Mouse (Mus musculus) liver, embryonic 13.5 days (tissue): ENCODE measurements around the gene Ralgds. TPM values are rescaled to one million over a fixed set of nuclear protein-coding genes. Genes with fewer than 3 reads are reported as not detected.
"Not testable (repeated sequence)": the region's sequence is repeated elsewhere in the genome, so short reads cannot be mapped to it uniquely, and the experiment has no call there.

Experiments
- ATAC-seq: fragments of 200-750 bp; cut with Nextera tagmentation; 2 replicates; pipeline ENCODE4 v1.8.0; 2017; ENCODE audit warnings: low read depth, mild to moderate bottlenecking, moderate number of reproducible peaks, moderate library complexity
- DNase-seq: peaks from one replicate; pipeline ENCODE4 v3.0.0; 2022
- H3K27ac ChIP-seq: fragments of 300-500 bp; sonication (generic); 2 replicates; pipeline ENCODE4 v1.5.1; 2015; ENCODE audit warnings: moderate library complexity, mild to moderate bottlenecking, inconsistent platforms
- H3K27me3 ChIP-seq: fragments of 300-500 bp; sonication (generic); 2 replicates; pipeline ENCODE4 v1.6.1; 2015; ENCODE audit warnings: mild to moderate bottlenecking, inconsistent platforms
- H3K36me3 ChIP-seq: fragments of 300-500 bp; sonication (generic); 2 replicates; pipeline ENCODE4 v1.6.1; 2015; ENCODE audit warnings: mild to moderate bottlenecking, inconsistent platforms
- H3K4me1 ChIP-seq: fragments of 300-500 bp; sonication (generic); replicated peaks from 2 replicates; pipeline ENCODE4 v1.6.1; 2015; ENCODE audit warnings: inconsistent platforms
- H3K4me2 ChIP-seq: fragments of 300-500 bp; sonication (generic); 2 replicates; pipeline ENCODE4 v1.6.1; 2015; ENCODE audit warnings: inconsistent platforms, mild to moderate bottlenecking, moderate library complexity
- H3K4me3 ChIP-seq: fragments of 300-500 bp; sonication (generic); replicated peaks from 2 replicates; pipeline ENCODE4 v1.5.1; 2015; ENCODE audit warnings: mild to moderate bottlenecking, inconsistent platforms
- H3K9ac ChIP-seq: fragments of 300-500 bp; sonication (generic); 2 replicates; pipeline ENCODE4 v1.6.1; 2015; ENCODE audit warnings: mild to moderate bottlenecking, inconsistent platforms
- H3K9me3 ChIP-seq: fragments of 300-500 bp; sonication (generic); replicated peaks from 2 replicates; pipeline ENCODE4 v1.6.1; 2016; ENCODE audit warnings: inconsistent platforms
- WGBS: fragments of 180-500 bp; shearing (Covaris S2); methylation state at CpG from one replicate; pipeline ENCODE4 v1.1.7; 2015; ENCODE audit not compliant: insufficient replicate concordance; 5-methylcytosine and 5-hydroxymethylcytosine counted together
- polyA plus RNA-seq: library from polyadenylated mRNA; unstranded; fragments of >200 nt; fragmentation: Nextera tagmentation; extraction: Ambion mirVana; gene quantifications from 2 replicates; pipeline ENCODE4 v1.2.1, GENCODE M21; 2015

Gene Ralgds
- polyA plus RNA-seq = 1.7 and 2.5 TPM in 2 replicates

- Histone ChIP-seq H3K4me2 (peak within 1 kb of the TSS; percentile 75), H3K36me3 (no peaks in the 10 kb centered on the region), H3K4me3 (peak within 1 kb of the TSS; percentile 58), H3K9me3 (no peaks in the 10 kb centered on the region), H3K27ac (no peak within 1 kb of the TSS), H3K4me1 (peaks cover 14% of the 10 kb centered on the region), H3K27me3 (peaks cover 40% of the 10 kb centered on the region), H3K9ac (peak within 1 kb of the TSS; percentile 61)
- DNase-seq (no peak), ATAC-seq (peak; percentile 43)
- under 1% methylated on average over 68 of the region's 71 CpGs for WGBS
These were observed at the start of gene Ralgds for GRCm38 (mm10) chr2:28512798-28513401. Gene Ralgds, plus strand, starts transcription at chr2:28513125.

DNA sequence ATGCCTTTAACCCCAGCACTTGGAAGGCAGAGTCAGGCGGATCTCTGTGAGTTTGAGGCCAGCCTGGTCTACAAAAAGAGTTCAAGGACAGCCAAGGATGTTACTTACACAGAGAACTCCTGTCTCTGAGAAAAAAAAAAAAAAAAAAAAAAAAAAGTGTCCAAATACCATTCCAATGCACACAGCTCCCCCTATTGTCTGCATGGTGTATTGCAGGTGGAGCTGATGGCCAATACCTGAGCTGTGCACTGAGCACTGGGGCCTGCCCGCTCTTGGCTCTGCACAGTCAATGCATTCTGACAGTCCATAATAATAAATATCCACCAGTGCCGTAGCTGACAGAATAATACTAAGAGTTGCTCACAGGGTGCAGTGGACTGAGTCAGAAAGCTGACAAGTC is 49.0 kb upstream of the Ralgds start:
- H3K36me3 ChIP-seq = peaks cover 2% of the 10 kb centered on the region
- H3K9ac ChIP-seq = no peak overlapping the region
- no peaks in the 10 kb centered on the region for H3K9me3 ChIP-seq
- no peak overlapping the region for H3K27ac ChIP-seq
- peaks cover 16% of the 10 kb centered on the region for H3K4me1 ChIP-seq
- DNase-seq = peak; percentile 55
- ATAC-seq = no peak
- H3K4me3 ChIP-seq = no peak overlapping the region
- H3K4me2 ChIP-seq = no peak overlapping the region
- WGBS = 24% methylated on average over 3 of the region's 3 CpGs
- H3K27me3 ChIP-seq = peaks cover 27% of the 10 kb centered on the region

GRCm38 (mm10) chr2:28464919-28465318 is 48.0 kb upstream of the Ralgds start:
- WGBS = 70% methylated on average over 9 of the region's 9 CpGs
- Histone ChIP-seq H3K27me3 (peaks cover 27% of the 10 kb centered on the region), H3K4me3 (no peak overlapping the region), H3K4me1 (peaks cover 24% of the 10 kb centered on the region), H3K4me2 (no peak overlapping the region), H3K9me3 (no peaks in the 10 kb centered on the region), H3K9ac (no peak overlapping the region), H3K36me3 (peaks cover 12% of the 10 kb centered on the region), H3K27ac (no peak overlapping the region)
- ATAC-seq = no peak
- no peak for DNase-seq

- Histone ChIP-seq H3K27me3 (peaks cover 27% of the 10 kb centered on the region), H3K36me3 (peaks cover 23% of the 10 kb centered on the region), H3K27ac (no peak within 1 kb of the TSS), H3K4me3 (peak within 1 kb of the TSS; percentile 18; the same call in 1 of the 2 replicates), H3K9me3 (no peaks in the 10 kb centered on the region), H3K4me2 (peak within 1 kb of the TSS; percentile 48), H3K9ac (no peak within 1 kb of the TSS), H3K4me1 (peaks cover 28% of the 10 kb centered on the region)
- peak; percentile 47; the same call in 1 of the 2 replicates for ATAC-seq
- WGBS = 6% methylated on average over 25 of the region's 25 CpGs
- DNase-seq = no peak
These were observed 46.9 kb upstream of the Ralgds start, which contains the start of gene 1700007K13Rik for GRCm38 (mm10) chr2:28465836-28466518. Gene 1700007K13Rik, minus strand, starts transcription at chr2:28466332.

- Histone ChIP-seq H3K4me3 (peak within 1 kb of the TSS; percentile 81), H3K9ac (peak within 1 kb of the TSS; percentile 86), H3K27ac (0 out of 2 replicates have a peak within 1 kb of the TSS, but pooled peaks have one; percentile 29), H3K27me3 (peaks cover 27% of the 10 kb centered on the region), H3K9me3 (no peaks in the 10 kb centered on the region), H3K4me1 (peaks cover 28% of the 10 kb centered on the region), H3K4me2 (peak within 1 kb of the TSS; percentile 79), H3K36me3 (peaks cover 37% of the 10 kb centered on the region)
- ATAC-seq (peak; percentile 83), DNase-seq (peak; percentile 80)
- WGBS = under 1% methylated on average over 52 of the region's 52 CpGs
These were observed 45.0 kb upstream of the Ralgds start, which contains the start of gene Mrps2 for GRCm38 (mm10) chr2:28467860-28468485. Gene Mrps2, plus strand, starts transcription at chr2:28468066.

DNA sequence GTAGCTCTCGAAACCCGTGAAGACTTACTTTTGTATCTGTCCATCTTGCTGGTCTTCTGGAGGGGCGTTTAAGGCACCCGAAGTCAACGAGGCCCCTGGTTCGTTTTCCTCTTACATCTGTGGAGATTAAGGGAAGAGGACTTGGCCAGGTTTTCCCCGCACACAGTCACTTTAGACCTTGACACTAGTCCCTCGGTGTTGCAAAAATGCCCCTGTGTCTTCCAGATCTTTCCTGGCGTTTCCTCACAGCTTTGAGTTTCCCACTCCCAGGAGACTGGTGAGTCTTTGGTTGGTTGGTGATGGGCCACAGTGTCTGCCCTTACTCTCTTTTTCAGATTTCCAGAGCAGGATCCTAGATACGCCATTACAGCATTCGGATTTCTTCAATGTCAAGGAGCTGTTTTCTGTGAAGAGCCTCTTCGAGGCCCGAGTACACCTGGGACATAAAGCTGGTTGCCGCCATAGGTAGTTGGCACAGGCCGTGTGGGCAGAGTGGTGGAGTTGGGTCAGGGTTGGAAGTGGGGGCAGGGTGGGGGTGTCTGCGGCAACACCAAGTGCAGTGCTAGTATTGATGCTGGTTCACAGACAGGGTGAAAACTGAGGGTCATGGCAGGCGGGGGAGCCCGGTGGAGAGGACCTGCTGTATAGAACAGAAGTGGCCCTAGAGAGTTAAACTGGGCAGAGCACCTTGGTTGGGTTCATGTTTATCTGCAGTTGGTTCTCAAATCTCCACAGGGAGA is 44.3 kb upstream of the Ralgds start:
- DNase-seq (no peak), ATAC-seq (no peak)
- no peaks in the 10 kb centered on the region for H3K9me3 ChIP-seq
- H3K4me2 ChIP-seq = peak overlapping the region; percentile 79
- 46% methylated on average over 18 of the region's 18 CpGs for WGBS
- peak overlapping the region; percentile 86 for H3K9ac ChIP-seq
- H3K36me3 ChIP-seq = peaks cover 37% of the 10 kb centered on the region
- H3K27me3 ChIP-seq = peaks cover 27% of the 10 kb centered on the region
- peak overlapping the region; percentile 81 for H3K4me3 ChIP-seq
- H3K27ac ChIP-seq = 0 out of 2 replicates have a peak overlapping the region, but pooled peaks have one; percentile 29
- H3K4me1 ChIP-seq = peaks cover 28% of the 10 kb centered on the region

DNA sequence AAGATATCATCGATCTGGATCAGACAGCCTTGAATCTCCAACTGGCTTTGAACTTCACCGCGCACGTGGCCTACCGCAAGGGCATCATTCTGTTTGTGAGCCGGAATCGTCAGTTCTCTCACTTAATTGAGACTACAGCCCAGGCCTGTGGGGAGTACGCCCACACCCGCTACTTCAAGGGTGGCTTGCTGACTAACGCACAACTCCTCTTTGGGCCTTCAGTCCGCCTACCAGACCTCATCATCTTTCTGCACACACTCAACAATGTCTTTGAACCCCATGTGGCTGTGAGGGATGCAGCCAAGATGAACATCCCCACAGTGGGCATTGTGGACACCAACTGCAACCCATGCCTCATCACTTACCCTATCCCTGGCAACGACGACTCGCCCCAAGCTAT is 43.5 kb upstream of the Ralgds start:
- Histone ChIP-seq H3K4me3 (no peak overlapping the region), H3K9ac (no peak overlapping the region), H3K27ac (no peak overlapping the region), H3K27me3 (peaks cover 23% of the 10 kb centered on the region), H3K9me3 (no peaks in the 10 kb centered on the region), H3K36me3 (peaks cover 37% of the 10 kb centered on the region), H3K4me2 (no peak overlapping the region), H3K4me1 (peaks cover 28% of the 10 kb centered on the region)
- no peak for ATAC-seq
- no peak for DNase-seq
- 83% methylated on average over 14 of the region's 14 CpGs for WGBS

GRCm38 (mm10) chr2:28470591-28470990 is 42.3 kb upstream of the Ralgds start:
- Histone ChIP-seq H3K27ac (no peak overlapping the region), H3K9ac (no peak overlapping the region), H3K36me3 (peaks cover 37% of the 10 kb centered on the region), H3K4me2 (no peak overlapping the region), H3K4me3 (no peak overlapping the region), H3K9me3 (no peaks in the 10 kb centered on the region), H3K4me1 (peaks cover 28% of the 10 kb centered on the region), H3K27me3 (peaks cover 11% of the 10 kb centered on the region)
- 72% methylated on average over 2 of the region's 2 CpGs for WGBS
- DNase-seq (no peak), ATAC-seq (no peak)

- not testable (repeated sequence) for H3K9ac ChIP-seq, H3K4me3 ChIP-seq, H3K27ac ChIP-seq, H3K9me3 ChIP-seq, ATAC-seq, DNase-seq, H3K4me2 ChIP-seq, H3K27me3 ChIP-seq
- peaks cover 37% of the 10 kb centered on the region for H3K36me3 ChIP-seq
- peaks cover 20% of the 10 kb centered on the region for H3K4me1 ChIP-seq
- 86% methylated on average over 8 of the region's 8 CpGs for WGBS
These were observed 40.9 kb upstream of the Ralgds start for GRCm38 (mm10) chr2:28472011-28472410.

DNA sequence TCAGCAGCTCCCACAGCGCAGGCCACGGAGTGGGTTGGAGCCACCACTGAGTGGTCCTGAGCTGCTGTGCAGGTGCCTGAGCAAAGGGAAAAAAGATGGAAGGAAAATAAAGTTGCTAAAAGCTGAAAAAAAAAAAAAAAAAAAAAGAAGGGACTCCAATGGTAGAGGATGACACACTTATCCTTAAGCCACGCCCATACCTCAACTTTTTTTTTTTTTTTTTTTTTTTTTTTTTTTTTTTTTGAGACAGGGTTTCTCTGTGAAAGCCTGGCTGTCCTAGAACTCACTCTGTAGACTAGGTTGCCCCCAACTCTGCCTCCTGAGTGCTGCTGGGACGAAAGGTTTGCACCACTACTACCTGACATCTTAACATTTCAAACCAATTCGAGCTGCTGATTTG is 34.9 kb upstream of the Ralgds start:
- not testable (repeated sequence) for ATAC-seq, H3K4me1 ChIP-seq, H3K4me2 ChIP-seq, H3K27ac ChIP-seq, H3K9me3 ChIP-seq, H3K27me3 ChIP-seq, H3K4me3 ChIP-seq, H3K36me3 ChIP-seq, H3K9ac ChIP-seq, DNase-seq
- 73% methylated on average over 5 of the region's 5 CpGs for WGBS
